Mouse (Mus musculus): Measurements from ENCODE around the gene Hcn2. TPM values are rescaled to one million over a fixed set of nuclear protein-coding genes. Genes with fewer than 3 reads are reported as not detected.

The Hcn2 gene
- polyA plus RNA-seq, 1 experiment, result 19.2 TPM

DNA sequence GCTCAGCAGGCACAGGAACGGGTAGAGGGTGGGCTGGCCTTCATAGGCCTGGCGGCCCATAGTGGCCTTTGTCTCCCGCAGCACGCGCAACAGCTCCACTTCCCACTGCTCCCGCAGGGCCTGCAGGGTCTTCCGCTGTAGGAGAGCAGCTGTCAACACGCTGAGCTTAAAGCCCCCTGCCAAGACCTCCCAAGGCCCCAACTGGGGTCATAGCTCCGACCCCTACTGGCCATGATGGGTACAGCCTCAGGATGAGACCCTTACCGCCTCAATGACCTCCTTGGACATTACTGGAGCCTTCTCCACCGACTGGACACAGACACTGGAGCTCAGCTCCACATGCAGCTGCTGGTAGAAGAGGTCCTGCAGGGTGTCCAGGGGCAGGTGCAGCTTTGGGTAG is 24.4 kb downstream of the Hcn2 start:
- H3K36me3 ChIP-seq (ENCODE audit: control insufficient read depth, insufficient read depth, low read length), result peaks cover 65% of the 10 kb centered on the region
- no peak overlapping the region for H3K4me3 ChIP-seq (ENCODE audit: low read depth, low read length)
- WGBS, result 83% methylated on average over 11 of the region's 11 CpGs

DNA sequence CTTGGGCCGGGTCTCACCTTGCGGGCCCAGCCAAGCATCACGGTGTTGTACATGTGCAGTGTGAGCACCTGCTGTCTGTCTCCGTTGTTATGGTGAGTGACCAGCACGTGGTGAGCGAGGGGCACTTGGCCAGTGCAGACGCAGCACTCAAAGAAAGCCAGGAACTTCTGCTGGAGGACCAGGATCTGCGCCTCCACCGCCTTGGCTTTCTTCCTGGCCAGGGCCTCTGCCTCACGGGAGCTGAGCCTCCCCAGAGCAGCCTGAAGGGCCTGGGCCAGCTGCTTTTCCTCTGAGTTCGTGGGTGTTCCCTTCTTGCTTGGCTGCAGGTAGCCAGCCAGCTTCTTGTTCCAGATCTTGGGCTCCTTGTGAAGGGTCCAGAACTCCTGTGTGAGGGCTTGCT is 26.7 kb downstream of the Hcn2 start:
- H3K4me3 ChIP-seq (ENCODE audit: low read depth, low read length), result no peak overlapping the region
- no peaks in the 10 kb centered on the region for H3K27me3 ChIP-seq (ENCODE audit: control insufficient read depth, insufficient read depth, low read length)
- no peak for TF ChIP-seq POLR2A (IDR thresholded peaks at IDR 0.05; ENCODE audit: low read depth, low read length)
- no peak for TF ChIP-seq CTCF (IDR thresholded peaks at IDR 0.05; ENCODE audit: extremely low read depth, insufficient read length, insufficient replicate concordance, low read depth, low read length)
- 87% methylated on average over 11 of the region's 11 CpGs for WGBS
- H3K4me1 ChIP-seq (ENCODE audit: control insufficient read depth, insufficient read depth, insufficient read length, low read length), result peaks cover 2% of the 10 kb centered on the region; the same call in 1 of the 2 replicates
- H3K36me3 ChIP-seq (ENCODE audit: control insufficient read depth, insufficient read depth, low read length), result peaks cover 45% of the 10 kb centered on the region
- no peak overlapping the region for H3K27ac ChIP-seq (ENCODE audit: insufficient read depth, low read depth, low read length)

More for the DNA sequence above, 24.4 kb downstream of the Hcn2 start:
- Histone ChIP-seq H3K27ac (ENCODE audit: insufficient read depth, low read depth, low read length) (no peak overlapping the region), H3K27me3 (ENCODE audit: control insufficient read depth, insufficient read depth, low read length) (no peaks in the 10 kb centered on the region), H3K4me1 (ENCODE audit: control insufficient read depth, insufficient read depth, insufficient read length, low read length) (peaks cover 13% of the 10 kb centered on the region)
- no peak for TF ChIP-seq POLR2A (IDR thresholded peaks at IDR 0.05; ENCODE audit: low read depth, low read length)
- no peak for TF ChIP-seq CTCF (IDR thresholded peaks at IDR 0.05; ENCODE audit: extremely low read depth, insufficient read length, insufficient replicate concordance, low read depth, low read length)

DNA sequence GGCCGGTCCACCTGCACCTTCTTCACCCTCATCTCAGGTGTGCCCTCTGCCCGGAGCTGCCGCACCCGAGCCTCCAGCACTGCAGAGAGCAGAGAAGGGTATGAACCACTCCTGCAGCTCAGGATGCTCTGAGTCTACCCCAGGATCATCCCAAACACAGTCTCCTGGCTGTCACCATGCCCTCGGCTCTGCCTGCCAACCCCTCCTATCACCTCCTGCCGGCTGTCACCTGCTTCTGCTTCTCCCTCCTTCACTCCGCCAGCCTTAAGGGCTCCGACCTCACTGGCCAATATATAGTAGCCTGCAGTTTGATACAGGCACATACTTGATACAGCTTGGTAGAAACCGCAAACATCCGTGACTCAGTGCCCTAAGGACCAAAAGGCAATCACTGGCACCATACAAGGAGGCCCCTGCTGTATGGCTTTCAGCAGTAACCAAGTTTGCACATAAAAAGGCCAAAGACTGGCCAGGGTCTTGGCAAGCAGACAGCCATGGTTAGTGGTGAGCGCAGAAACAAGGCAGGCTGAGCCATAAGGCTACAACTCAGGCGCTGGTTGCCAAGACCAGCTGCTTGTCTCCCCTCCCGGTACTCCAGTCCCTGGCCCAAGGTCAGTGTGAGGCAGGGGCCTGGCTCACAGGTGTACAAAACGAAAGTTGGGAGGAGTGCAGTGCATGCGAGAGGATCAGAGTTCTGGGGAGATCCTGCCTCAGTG is 27.4 kb downstream of the Hcn2 start:
- peaks cover 2% of the 10 kb centered on the region; the same call in 1 of the 2 replicates for H3K4me1 ChIP-seq (ENCODE audit: control insufficient read depth, insufficient read depth, insufficient read length, low read length)
- H3K27me3 ChIP-seq (ENCODE audit: control insufficient read depth, insufficient read depth, low read length), result no peaks in the 10 kb centered on the region
- WGBS, result 90% methylated on average over 15 of the region's 15 CpGs
- TF ChIP-seq POLR2A (IDR thresholded peaks at IDR 0.05; ENCODE audit: low read depth, low read length) (no peak), CTCF (IDR thresholded peaks at IDR 0.05; ENCODE audit: extremely low read depth, insufficient read length, insufficient replicate concordance, low read depth, low read length) (no peak)
- H3K36me3 ChIP-seq (ENCODE audit: control insufficient read depth, insufficient read depth, low read length), result peaks cover 39% of the 10 kb centered on the region
- no peak overlapping the region for H3K4me3 ChIP-seq (ENCODE audit: low read depth, low read length)
- H3K27ac ChIP-seq (ENCODE audit: insufficient read depth, low read depth, low read length), result no peak overlapping the region

GRCm38 (mm10) chr10:79745411-79745810 is 29.0 kb downstream of the Hcn2 start:
- Histone ChIP-seq H3K36me3 (ENCODE audit: control insufficient read depth, insufficient read depth, low read length) (peaks cover 23% of the 10 kb centered on the region), H3K27ac (ENCODE audit: insufficient read depth, low read depth, low read length) (no peak overlapping the region), H3K27me3 (ENCODE audit: control insufficient read depth, insufficient read depth, low read length) (no peaks in the 10 kb centered on the region), H3K4me3 (ENCODE audit: low read depth, low read length) (no peak overlapping the region), H3K4me1 (ENCODE audit: control insufficient read depth, insufficient read depth, insufficient read length, low read length) (peaks cover 2% of the 10 kb centered on the region; the same call in 1 of the 2 replicates)
- 71% methylated on average over 3 of the region's 3 CpGs for WGBS
- no peak for TF ChIP-seq CTCF (IDR thresholded peaks at IDR 0.05; ENCODE audit: extremely low read depth, insufficient read length, insufficient replicate concordance, low read depth, low read length)
- no peak for TF ChIP-seq POLR2A (IDR thresholded peaks at IDR 0.05; ENCODE audit: low read depth, low read length)

- 2% methylated on average over 38 of the region's 38 CpGs for WGBS
- Histone ChIP-seq H3K36me3 (ENCODE audit: control insufficient read depth, insufficient read depth, low read length) (peaks cover 16% of the 10 kb centered on the region), H3K4me3 (ENCODE audit: low read depth, low read length) (peak within 1 kb of the TSS; percentile 78), H3K4me1 (ENCODE audit: control insufficient read depth, insufficient read depth, insufficient read length, low read length) (peaks cover 2% of the 10 kb centered on the region; the same call in 1 of the 2 replicates), H3K27me3 (ENCODE audit: control insufficient read depth, insufficient read depth, low read length) (no peaks in the 10 kb centered on the region), H3K27ac (ENCODE audit: insufficient read depth, low read depth, low read length) (0 out of 2 replicates have a peak within 1 kb of the TSS, but pooled peaks have one; percentile 2)
- TF ChIP-seq POLR2A (IDR thresholded peaks at IDR 0.05; ENCODE audit: low read depth, low read length) (peak; percentile 54; the same call in 1 of the 2 replicates), CTCF (IDR thresholded peaks at IDR 0.05; ENCODE audit: extremely low read depth, insufficient read length, insufficient replicate concordance, low read depth, low read length) (0 out of 2 replicates have a peak, but pooled peaks have one; percentile 32)
These were observed 29.7 kb downstream of the Hcn2 start, which contains the start of gene Polrmt for GRCm38 (mm10) chr10:79745898-79746773. TSS of gene Polrmt (minus strand) at chr10:79746581.

- no peaks in the 10 kb centered on the region for H3K27me3 ChIP-seq (ENCODE audit: control insufficient read depth, insufficient read depth, low read length)
- peaks cover 2% of the 10 kb centered on the region; the same call in 1 of the 2 replicates for H3K4me1 ChIP-seq (ENCODE audit: control insufficient read depth, insufficient read depth, insufficient read length, low read length)
- no peak overlapping the region for H3K4me3 ChIP-seq (ENCODE audit: low read depth, low read length)
- 16% methylated on average over 6 of the region's 6 CpGs for WGBS
- H3K27ac ChIP-seq (ENCODE audit: insufficient read depth, low read depth, low read length), result no peak overlapping the region
- H3K36me3 ChIP-seq (ENCODE audit: control insufficient read depth, insufficient read depth, low read length), result peaks cover 11% of the 10 kb centered on the region
- TF ChIP-seq CTCF (IDR thresholded peaks at IDR 0.05; ENCODE audit: extremely low read depth, insufficient read length, insufficient replicate concordance, low read depth, low read length) (no peak), POLR2A (IDR thresholded peaks at IDR 0.05; ENCODE audit: low read depth, low read length) (no peak)
These were observed 30.3 kb downstream of the Hcn2 start for GRCm38 (mm10) chr10:79746774-79747151.
